Mouse (Mus musculus): ENCODE results near the gene Gm30191. TPM values are rescaled to one million over a fixed set of nuclear protein-coding genes. Genes with fewer than 3 reads are reported as not detected.
"Not testable (repeated sequence)": the region's sequence is repeated elsewhere in the genome, so short reads cannot be mapped to it uniquely, and the experiment has no call there.

Gm30191 gene
- polyA plus RNA-seq, 1 experiment from 2014 or later: not detected

DNA sequence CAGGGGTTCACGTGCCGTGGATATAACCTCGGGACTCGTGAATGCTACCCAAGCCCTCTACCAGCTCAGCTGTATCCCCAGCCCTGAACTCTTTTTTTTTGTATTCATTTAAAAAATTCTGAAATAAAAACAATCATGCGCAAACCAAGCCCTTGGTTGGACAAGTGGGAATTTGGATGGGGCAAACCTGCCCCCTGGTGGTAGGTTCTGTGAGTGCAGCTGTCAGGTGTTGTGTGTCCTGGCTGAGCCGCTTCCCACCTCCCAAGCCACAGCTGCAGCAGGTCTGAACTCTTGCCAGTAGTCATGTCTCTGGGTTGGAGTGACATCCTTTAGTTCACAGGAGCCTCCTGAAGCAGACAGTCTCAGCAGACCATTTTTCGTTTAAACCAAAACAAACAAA, 45.3 kb downstream of the Gm30191 start:
- Histone ChIP-seq H3K4me1 (ENCODE audit: control insufficient read depth, insufficient read depth, low read length) (peaks cover 10% of the 10 kb centered on the region), H3K27me3 (ENCODE audit: control insufficient read depth, insufficient read depth, low read length) (peaks cover 4% of the 10 kb centered on the region; the same call in 1 of the 2 replicates), H3K9me3 (replicated peaks; ENCODE audit: control insufficient read depth, low read length) (0 out of 2 replicates have a peak, but pooled peaks cover 2% of the 10 kb centered on the region), H3K4me3 (replicated peaks; ENCODE audit: low read length) (no peak overlapping the region), H3K9ac (ENCODE audit: low read length) (no peak overlapping the region), H3K27ac (ENCODE audit: low read length) (no peak overlapping the region), H3K4me2 (ENCODE audit: low read depth, low read length) (no peak overlapping the region), H3K36me3 (ENCODE audit: control insufficient read depth, insufficient read depth, low read length) (no peaks in the 10 kb centered on the region)
- WGBS: 19% methylated on average over 7 of the region's 7 CpGs
- no peak for ATAC-seq (ENCODE audit: insufficient read depth, low FRiP score)

DNA sequence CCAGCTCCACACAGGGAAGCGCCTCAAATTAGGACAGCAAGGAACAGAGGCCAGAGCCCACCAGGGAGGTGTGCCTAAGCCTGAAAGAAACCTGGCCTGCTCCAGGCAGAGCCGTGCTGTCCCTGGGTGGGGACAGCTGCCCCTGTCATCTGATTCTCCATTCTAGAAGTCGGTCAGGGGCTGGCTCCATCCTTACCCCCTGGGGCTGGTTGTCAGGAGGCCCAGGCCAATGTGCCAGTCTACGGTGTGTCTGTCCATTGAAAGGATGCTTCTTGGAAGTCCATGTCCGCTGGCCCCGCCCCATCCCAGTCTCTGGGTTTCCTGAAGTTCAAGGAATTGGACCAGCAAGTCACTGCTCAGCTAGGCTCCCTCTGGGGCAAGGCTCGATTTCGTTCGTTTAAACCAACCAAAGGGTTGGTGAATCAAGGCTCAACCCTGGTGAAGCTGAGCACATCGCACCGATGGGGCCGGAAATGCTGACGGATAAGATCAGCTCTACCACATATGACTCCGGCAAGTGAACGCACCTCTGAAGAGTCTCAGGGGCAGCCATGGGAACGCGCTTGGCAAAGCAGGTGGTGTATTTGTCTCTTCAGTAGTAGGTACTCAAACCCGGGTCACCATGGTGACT, 46.4 kb downstream of the Gm30191 start:
- Histone ChIP-seq H3K9me3 (replicated peaks; ENCODE audit: control insufficient read depth, low read length) (0 out of 2 replicates have a peak, but pooled peaks cover 2% of the 10 kb centered on the region), H3K4me1 (ENCODE audit: control insufficient read depth, insufficient read depth, low read length) (peaks cover 7% of the 10 kb centered on the region), H3K4me3 (replicated peaks; ENCODE audit: low read length) (no peak overlapping the region), H3K27ac (ENCODE audit: low read length) (no peak overlapping the region), H3K27me3 (ENCODE audit: control insufficient read depth, insufficient read depth, low read length) (peaks cover 4% of the 10 kb centered on the region; the same call in 1 of the 2 replicates), H3K4me2 (ENCODE audit: low read depth, low read length) (no peak overlapping the region), H3K9ac (ENCODE audit: low read length) (no peak overlapping the region), H3K36me3 (ENCODE audit: control insufficient read depth, insufficient read depth, low read length) (no peaks in the 10 kb centered on the region)
- 65% methylated on average over 18 of the region's 18 CpGs for WGBS
- ATAC-seq (ENCODE audit: insufficient read depth, low FRiP score): no peak

- 49% methylated on average over 9 of the region's 9 CpGs for WGBS
- H3K4me2 ChIP-seq (ENCODE audit: low read depth, low read length): no peak overlapping the region
- no peak for ATAC-seq (ENCODE audit: insufficient read depth, low FRiP score)
- no peak overlapping the region for H3K9ac ChIP-seq (ENCODE audit: low read length)
- H3K27ac ChIP-seq (ENCODE audit: low read length): no peak overlapping the region
- H3K27me3 ChIP-seq (ENCODE audit: control insufficient read depth, insufficient read depth, low read length): peaks cover 4% of the 10 kb centered on the region; the same call in 1 of the 2 replicates
- no peaks in the 10 kb centered on the region for H3K36me3 ChIP-seq (ENCODE audit: control insufficient read depth, insufficient read depth, low read length)
- 0 out of 2 replicates have a peak, but pooled peaks cover 2% of the 10 kb centered on the region for H3K9me3 ChIP-seq (replicated peaks; ENCODE audit: control insufficient read depth, low read length)
- peaks cover 2% of the 10 kb centered on the region; the same call in 1 of the 2 replicates for H3K4me1 ChIP-seq (ENCODE audit: control insufficient read depth, insufficient read depth, low read length)
- H3K4me3 ChIP-seq (replicated peaks; ENCODE audit: low read length): no peak overlapping the region
Measured at GRCm38 (mm10) chr4:134293692-134294163, 47.0 kb downstream of the Gm30191 start.

- H3K9me3 ChIP-seq (replicated peaks; ENCODE audit: control insufficient read depth, low read length); H3K27me3 ChIP-seq (ENCODE audit: control insufficient read depth, insufficient read depth, low read length); H3K27ac ChIP-seq (ENCODE audit: low read length); ATAC-seq (ENCODE audit: insufficient read depth, low FRiP score); H3K36me3 ChIP-seq (ENCODE audit: control insufficient read depth, insufficient read depth, low read length); H3K9ac ChIP-seq (ENCODE audit: low read length); H3K4me1 ChIP-seq (ENCODE audit: control insufficient read depth, insufficient read depth, low read length); H3K4me3 ChIP-seq (replicated peaks; ENCODE audit: low read length); H3K4me2 ChIP-seq (ENCODE audit: low read depth, low read length): not testable (repeated sequence)
- WGBS: 91% methylated on average over 4 of the region's 4 CpGs
Measured at GRCm38 (mm10) chr4:134296096-134296495, 49.4 kb downstream of the Gm30191 start.

GRCm38 (mm10) chr4:134296523-134296922, 49.8 kb downstream of the Gm30191 start:
- Histone ChIP-seq H3K27me3 (ENCODE audit: control insufficient read depth, insufficient read depth, low read length) (peaks cover 4% of the 10 kb centered on the region; the same call in 1 of the 2 replicates), H3K36me3 (ENCODE audit: control insufficient read depth, insufficient read depth, low read length) (no peaks in the 10 kb centered on the region), H3K9me3 (replicated peaks; ENCODE audit: control insufficient read depth, low read length) (0 out of 2 replicates have a peak, but pooled peaks cover 2% of the 10 kb centered on the region), H3K27ac (ENCODE audit: low read length) (no peak overlapping the region), H3K4me2 (ENCODE audit: low read depth, low read length) (no peak overlapping the region), H3K9ac (ENCODE audit: low read length) (no peak overlapping the region), H3K4me3 (replicated peaks; ENCODE audit: low read length) (no peak overlapping the region), H3K4me1 (ENCODE audit: control insufficient read depth, insufficient read depth, low read length) (no peaks in the 10 kb centered on the region)
- 86% methylated on average over 4 of the region's 4 CpGs for WGBS
- no peak for ATAC-seq (ENCODE audit: insufficient read depth, low FRiP score)

GRCm38 (mm10) chr4:134297369-134297768, 50.6 kb downstream of the Gm30191 start:
- 93% methylated on average over 8 of the region's 8 CpGs for WGBS
- no peak for ATAC-seq (ENCODE audit: insufficient read depth, low FRiP score)

DNA sequence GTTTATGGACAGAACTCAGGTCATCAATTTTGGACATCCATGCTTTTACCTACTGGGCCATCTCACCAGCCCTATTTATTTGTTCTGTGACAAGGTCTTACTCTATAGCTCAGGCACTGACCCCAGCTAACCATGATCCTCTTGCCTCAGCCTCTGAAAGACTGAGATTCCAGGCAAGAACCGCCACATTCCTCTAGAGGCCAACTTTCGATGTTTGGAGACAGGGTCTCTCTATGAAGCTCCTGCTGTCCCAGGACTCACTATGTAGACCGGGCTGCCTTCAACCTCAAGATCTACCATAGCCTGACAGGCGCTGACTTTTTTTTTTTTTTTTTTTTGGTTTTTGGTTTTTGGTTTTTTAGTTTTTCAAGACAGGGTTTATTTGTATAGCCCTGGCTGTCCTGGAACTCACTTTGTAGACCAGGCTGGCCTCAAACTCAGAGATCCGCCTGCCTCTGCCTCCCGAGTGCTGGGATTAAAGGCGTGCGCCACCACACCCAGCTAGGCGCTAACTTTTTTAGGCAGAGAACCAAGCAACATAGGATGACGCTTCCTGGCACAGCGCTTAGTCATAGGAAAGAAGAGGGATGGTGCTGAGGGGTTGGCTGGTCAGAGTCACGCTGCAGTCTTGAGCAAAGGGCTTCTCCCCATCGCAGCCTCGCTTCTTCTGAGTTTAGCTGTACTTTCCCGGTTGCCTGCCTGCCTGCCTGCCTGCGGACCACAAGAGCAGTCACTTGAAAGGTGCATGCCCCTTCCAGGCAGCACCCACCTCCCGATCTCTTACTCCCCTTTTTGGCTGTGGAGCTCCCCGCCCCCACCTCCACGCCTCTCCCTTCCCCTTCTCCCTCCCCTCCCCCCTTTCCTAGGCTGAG, 52.1 kb downstream of the Gm30191 start:
- no peak overlapping the region for H3K27ac ChIP-seq (ENCODE audit: low read length)
- H3K4me1 ChIP-seq (ENCODE audit: control insufficient read depth, insufficient read depth, low read length): no peaks in the 10 kb centered on the region
- H3K36me3 ChIP-seq (ENCODE audit: control insufficient read depth, insufficient read depth, low read length): no peaks in the 10 kb centered on the region
- H3K9ac ChIP-seq (ENCODE audit: low read length): no peak overlapping the region
- ATAC-seq (ENCODE audit: insufficient read depth, low FRiP score): no peak
- WGBS: 71% methylated on average over 19 of the region's 19 CpGs
- H3K4me3 ChIP-seq (replicated peaks; ENCODE audit: low read length): no peak overlapping the region
- H3K27me3 ChIP-seq (ENCODE audit: control insufficient read depth, insufficient read depth, low read length): no peaks in the 10 kb centered on the region
- H3K9me3 ChIP-seq (replicated peaks; ENCODE audit: control insufficient read depth, low read length): 0 out of 2 replicates have a peak, but pooled peaks cover 2% of the 10 kb centered on the region
- no peak overlapping the region for H3K4me2 ChIP-seq (ENCODE audit: low read depth, low read length)

More at GRCm38 (mm10) chr4:134297369-134297768, 50.6 kb downstream of the Gm30191 start:
- H3K4me1 ChIP-seq (ENCODE audit: control insufficient read depth, insufficient read depth, low read length): no peaks in the 10 kb centered on the region
- 0 out of 2 replicates have a peak, but pooled peaks cover 2% of the 10 kb centered on the region for H3K9me3 ChIP-seq (replicated peaks; ENCODE audit: control insufficient read depth, low read length)
- H3K4me3 ChIP-seq (replicated peaks; ENCODE audit: low read length): no peak overlapping the region
- H3K27me3 ChIP-seq (ENCODE audit: control insufficient read depth, insufficient read depth, low read length): peaks cover 4% of the 10 kb centered on the region; the same call in 1 of the 2 replicates
- no peak overlapping the region for H3K4me2 ChIP-seq (ENCODE audit: low read depth, low read length)
- H3K27ac ChIP-seq (ENCODE audit: low read length): no peak overlapping the region
- no peaks in the 10 kb centered on the region for H3K36me3 ChIP-seq (ENCODE audit: control insufficient read depth, insufficient read depth, low read length)
- H3K9ac ChIP-seq (ENCODE audit: low read length): no peak overlapping the region

- H3K4me3 ChIP-seq (replicated peaks; ENCODE audit: low read length): no peak overlapping the region
- no peaks in the 10 kb centered on the region for H3K4me1 ChIP-seq (ENCODE audit: control insufficient read depth, insufficient read depth, low read length)
- WGBS: 57% methylated on average over 4 of the region's 4 CpGs
- ATAC-seq (ENCODE audit: insufficient read depth, low FRiP score): no peak
- H3K27me3 ChIP-seq (ENCODE audit: control insufficient read depth, insufficient read depth, low read length): no peaks in the 10 kb centered on the region
- H3K9me3 ChIP-seq (replicated peaks; ENCODE audit: control insufficient read depth, low read length): 0 out of 2 replicates have a peak, but pooled peaks cover 2% of the 10 kb centered on the region
- H3K9ac ChIP-seq (ENCODE audit: low read length): no peak overlapping the region
- no peak overlapping the region for H3K27ac ChIP-seq (ENCODE audit: low read length)
- H3K4me2 ChIP-seq (ENCODE audit: low read depth, low read length): no peak overlapping the region
- H3K36me3 ChIP-seq (ENCODE audit: control insufficient read depth, insufficient read depth, low read length): no peaks in the 10 kb centered on the region
Measured at GRCm38 (mm10) chr4:134299498-134299810, 52.7 kb downstream of the Gm30191 start.

Measured in stomach, embryonic 16.5 days (tissue).